Mouse (Mus musculus): ENCODE data around the gene Tmem159. TPM values are rescaled to one million over a fixed set of nuclear protein-coding genes. Genes with fewer than 3 reads are reported as not detected.

Tmem159 gene
- polyA plus RNA-seq, 1 experiment from 2014 or later = 49.6 TPM

DNA sequence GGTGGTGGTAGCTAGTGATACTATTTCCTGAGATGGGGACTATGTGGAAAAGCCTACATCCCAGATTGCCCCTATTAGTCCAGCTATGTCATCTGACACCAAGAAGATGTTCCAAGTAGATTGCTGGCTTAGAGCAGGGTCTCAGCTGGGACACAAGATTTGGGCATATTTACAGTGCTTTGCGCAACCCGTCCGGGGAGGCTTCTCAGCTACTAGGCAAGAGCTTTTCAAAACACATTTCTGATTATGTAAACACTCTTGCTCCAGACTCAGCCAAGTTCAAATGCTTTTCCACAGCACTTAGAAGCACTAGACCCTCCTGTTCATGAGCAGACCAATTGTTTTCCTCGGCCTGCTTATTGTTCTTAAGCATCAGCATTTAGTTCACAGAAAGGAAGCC is 21.6 kb downstream of the Tmem159 start:
- H3K4me2 ChIP-seq (ENCODE audit: low read depth, low read length) = no peak overlapping the region
- no peak overlapping the region for H3K4me3 ChIP-seq (ENCODE audit: low read length)
- peaks cover 21% of the 10 kb centered on the region for H3K4me1 ChIP-seq (replicated peaks; ENCODE audit: control insufficient read depth, insufficient read depth, low read length)
- H3K27me3 ChIP-seq (ENCODE audit: control insufficient read depth, insufficient read depth, low read depth, low read length) = no peaks in the 10 kb centered on the region
- H3K27ac ChIP-seq (ENCODE audit: low read length) = peak overlapping the region; percentile 89
- 23% methylated on average over 4 of the region's 4 CpGs for WGBS
- H3K36me3 ChIP-seq (ENCODE audit: control insufficient read depth, insufficient read depth, low read length) = peaks cover 7% of the 10 kb centered on the region
- H3K9ac ChIP-seq (ENCODE audit: low read length) = no peak overlapping the region
- peak; percentile 88 for ATAC-seq (ENCODE audit: low read depth)
- H3K9me3 ChIP-seq (ENCODE audit: control insufficient read depth, low read length) = no peaks in the 10 kb centered on the region

DNA sequence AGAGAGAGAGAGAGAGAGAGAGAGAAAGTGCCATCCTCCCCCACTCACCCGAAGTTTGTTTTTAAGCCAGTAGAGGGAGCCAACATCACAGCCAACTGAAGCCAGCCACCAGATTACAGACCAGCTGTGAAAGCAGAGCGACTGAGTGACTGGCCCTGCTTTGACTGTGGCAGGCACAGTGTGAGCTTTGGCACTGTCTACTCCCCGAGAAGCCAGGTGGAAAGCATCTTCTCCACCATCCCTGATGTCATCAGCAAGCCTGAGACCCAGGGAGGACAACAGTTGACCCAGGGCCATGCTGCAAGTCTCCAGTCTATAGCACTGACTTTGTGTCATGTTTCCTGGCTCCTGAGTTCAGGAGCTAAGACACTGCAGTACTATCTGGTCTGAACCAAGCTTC is 22.7 kb downstream of the Tmem159 start:
- 0% methylated on average over 3 of the region's 3 CpGs for WGBS
- ATAC-seq (ENCODE audit: low read depth) = peak; percentile 88
- H3K9ac ChIP-seq (ENCODE audit: low read length) = no peak overlapping the region

GRCm38 (mm10) chr7:120126976-120127685 is 25.0 kb downstream of the Tmem159 start:
- 41% methylated on average over 5 of the region's 5 CpGs for whole genome bisulfite sequencing
- ATAC-seq (ENCODE audit: low read depth) = no peak
- no peaks in the 10 kb centered on the region for H3K27me3 ChIP-seq (ENCODE audit: control insufficient read depth, insufficient read depth, low read depth, low read length)
- H3K9ac ChIP-seq (ENCODE audit: low read length) = no peak overlapping the region
- H3K27ac ChIP-seq (ENCODE audit: low read length) = no peak overlapping the region
- H3K4me3 ChIP-seq (ENCODE audit: low read length) = no peak overlapping the region
- peaks cover 22% of the 10 kb centered on the region for H3K4me1 ChIP-seq (replicated peaks; ENCODE audit: control insufficient read depth, insufficient read depth, low read length)
- H3K9me3 ChIP-seq (ENCODE audit: control insufficient read depth, low read length) = no peaks in the 10 kb centered on the region
- no peaks in the 10 kb centered on the region for H3K36me3 ChIP-seq (ENCODE audit: control insufficient read depth, insufficient read depth, low read length)
- no peak overlapping the region for H3K4me2 ChIP-seq (ENCODE audit: low read depth, low read length)

More for the DNA sequence above, 22.7 kb downstream of the Tmem159 start:
- Histone ChIP-seq H3K36me3 (ENCODE audit: control insufficient read depth, insufficient read depth, low read length) (peaks cover 7% of the 10 kb centered on the region), H3K9me3 (ENCODE audit: control insufficient read depth, low read length) (no peaks in the 10 kb centered on the region), H3K27me3 (ENCODE audit: control insufficient read depth, insufficient read depth, low read depth, low read length) (no peaks in the 10 kb centered on the region), H3K4me3 (ENCODE audit: low read length) (no peak overlapping the region), H3K4me2 (ENCODE audit: low read depth, low read length) (no peak overlapping the region), H3K4me1 (replicated peaks; ENCODE audit: control insufficient read depth, insufficient read depth, low read length) (peaks cover 22% of the 10 kb centered on the region), H3K27ac (ENCODE audit: low read length) (peak overlapping the region; percentile 68)

DNA sequence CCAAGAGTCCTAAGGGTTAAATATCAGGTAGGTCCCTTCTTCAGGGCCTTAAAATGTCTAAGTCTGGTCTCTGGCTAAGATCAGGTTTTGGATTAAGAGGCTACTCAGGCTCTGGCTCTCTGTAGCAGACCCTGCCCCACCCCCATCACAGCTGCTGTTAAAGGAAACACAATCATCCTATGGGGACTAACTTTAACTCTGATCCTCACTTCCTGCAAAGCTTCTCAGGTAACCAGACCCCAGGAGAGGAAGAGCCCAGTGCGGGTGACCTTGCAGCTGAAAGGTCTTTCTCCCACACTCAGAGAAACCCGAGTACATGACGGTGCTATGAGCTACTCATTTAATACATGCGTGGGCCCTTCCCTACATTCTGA is 25.5 kb downstream of the Tmem159 start:
- H3K9ac ChIP-seq (ENCODE audit: low read length) = no peak overlapping the region
- no peak for ATAC-seq (ENCODE audit: low read depth)
- no peak overlapping the region for H3K4me3 ChIP-seq (ENCODE audit: low read length)
- H3K36me3 ChIP-seq (ENCODE audit: control insufficient read depth, insufficient read depth, low read length) = no peaks in the 10 kb centered on the region
- WGBS = 49% methylated on average over 4 of the region's 4 CpGs
- no peak overlapping the region for H3K4me2 ChIP-seq (ENCODE audit: low read depth, low read length)
- peaks cover 22% of the 10 kb centered on the region for H3K4me1 ChIP-seq (replicated peaks; ENCODE audit: control insufficient read depth, insufficient read depth, low read length)
- no peak overlapping the region for H3K27ac ChIP-seq (ENCODE audit: low read length)
- H3K27me3 ChIP-seq (ENCODE audit: control insufficient read depth, insufficient read depth, low read depth, low read length) = no peaks in the 10 kb centered on the region
- no peaks in the 10 kb centered on the region for H3K9me3 ChIP-seq (ENCODE audit: control insufficient read depth, low read length)

DNA sequence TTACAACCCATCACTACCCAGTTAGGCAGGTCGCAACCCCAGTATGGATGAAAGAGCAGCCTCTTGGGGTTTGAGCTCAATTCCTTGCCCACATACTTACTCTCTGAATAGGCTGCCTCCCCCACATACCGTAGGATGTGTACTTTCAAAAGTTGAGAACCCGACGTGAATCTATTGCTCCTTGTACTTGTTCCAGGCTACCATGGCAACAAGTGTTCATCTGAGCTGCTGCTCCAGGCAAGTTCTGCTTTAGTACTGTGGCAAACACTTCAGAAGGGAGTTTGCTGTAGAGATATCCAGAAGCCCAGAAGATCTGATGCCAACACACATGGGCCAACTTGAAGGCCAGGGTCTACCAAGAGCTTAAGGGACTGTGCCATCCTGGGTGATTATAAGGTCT is 26.8 kb downstream of the Tmem159 start:
- H3K9ac ChIP-seq (ENCODE audit: low read length) = no peak overlapping the region
- H3K27me3 ChIP-seq (ENCODE audit: control insufficient read depth, insufficient read depth, low read depth, low read length) = no peaks in the 10 kb centered on the region
- no peaks in the 10 kb centered on the region for H3K36me3 ChIP-seq (ENCODE audit: control insufficient read depth, insufficient read depth, low read length)
- no peak overlapping the region for H3K4me2 ChIP-seq (ENCODE audit: low read depth, low read length)
- peaks cover 18% of the 10 kb centered on the region for H3K4me1 ChIP-seq (replicated peaks; ENCODE audit: control insufficient read depth, insufficient read depth, low read length)
- H3K4me3 ChIP-seq (ENCODE audit: low read length) = no peak overlapping the region
- ATAC-seq (ENCODE audit: low read depth) = peak; percentile 66
- H3K27ac ChIP-seq (ENCODE audit: low read length) = 0 out of 2 replicates have a peak overlapping the region, but pooled peaks have one; percentile 18
- H3K9me3 ChIP-seq (ENCODE audit: control insufficient read depth, low read length) = no peaks in the 10 kb centered on the region
- WGBS = 51% methylated on average over 4 of the region's 4 CpGs

DNA sequence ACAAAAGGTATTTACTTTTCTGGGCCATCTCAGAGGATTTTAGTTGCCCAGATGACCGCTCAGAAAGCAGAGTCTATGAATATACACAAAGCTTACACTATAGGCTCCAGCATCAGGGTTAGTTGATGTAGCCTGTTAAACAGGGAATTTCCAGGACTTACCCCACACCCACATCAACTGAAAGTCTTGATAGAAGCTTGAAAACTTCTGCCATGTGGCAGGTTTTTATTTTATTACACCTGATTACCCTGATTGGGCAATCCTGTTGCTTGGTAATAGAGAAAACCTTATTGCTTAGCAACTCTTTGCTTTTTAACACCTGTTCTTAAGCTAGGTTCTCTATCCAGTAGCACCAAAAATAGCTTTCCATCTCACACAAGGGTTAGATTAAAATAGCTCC is 40.6 kb downstream of the Tmem159 start:
- Histone ChIP-seq H3K36me3 (ENCODE audit: control insufficient read depth, insufficient read depth, low read length) (no peaks in the 10 kb centered on the region), H3K9ac (ENCODE audit: low read length) (no peak overlapping the region), H3K4me1 (replicated peaks; ENCODE audit: control insufficient read depth, insufficient read depth, low read length) (no peaks in the 10 kb centered on the region), H3K27me3 (ENCODE audit: control insufficient read depth, insufficient read depth, low read depth, low read length) (no peaks in the 10 kb centered on the region), H3K4me2 (ENCODE audit: low read depth, low read length) (no peak overlapping the region), H3K4me3 (ENCODE audit: low read length) (no peak overlapping the region), H3K9me3 (ENCODE audit: control insufficient read depth, low read length) (no peaks in the 10 kb centered on the region), H3K27ac (ENCODE audit: low read length) (no peak overlapping the region)
- no peak for ATAC-seq (ENCODE audit: low read depth)
- 81% methylated on average over 1 of the region's 1 CpGs for WGBS

- no peak for ATAC-seq (ENCODE audit: low read depth)
- 65% methylated on average over 9 of the region's 9 CpGs for WGBS
- H3K9ac ChIP-seq (ENCODE audit: low read length) = no peak within 1 kb of the TSS
- H3K27ac ChIP-seq (ENCODE audit: low read length) = no peak within 1 kb of the TSS
- H3K4me1 ChIP-seq (replicated peaks; ENCODE audit: control insufficient read depth, insufficient read depth, low read length) = no peaks in the 10 kb centered on the region
- no peak within 1 kb of the TSS for H3K4me3 ChIP-seq (ENCODE audit: low read length)
- H3K4me2 ChIP-seq (ENCODE audit: low read depth, low read length) = no peak within 1 kb of the TSS
- no peaks in the 10 kb centered on the region for H3K36me3 ChIP-seq (ENCODE audit: control insufficient read depth, insufficient read depth, low read length)
- no peaks in the 10 kb centered on the region for H3K27me3 ChIP-seq (ENCODE audit: control insufficient read depth, insufficient read depth, low read depth, low read length)
- H3K9me3 ChIP-seq (ENCODE audit: control insufficient read depth, low read length) = no peaks in the 10 kb centered on the region
Measured at GRCm38 (mm10) chr7:120145191-120145590, 43.0 kb downstream of the Tmem159 start, which contains the start of gene Zp2. Gene Zp2, minus strand, starts transcription at chr7:120145291.

DNA sequence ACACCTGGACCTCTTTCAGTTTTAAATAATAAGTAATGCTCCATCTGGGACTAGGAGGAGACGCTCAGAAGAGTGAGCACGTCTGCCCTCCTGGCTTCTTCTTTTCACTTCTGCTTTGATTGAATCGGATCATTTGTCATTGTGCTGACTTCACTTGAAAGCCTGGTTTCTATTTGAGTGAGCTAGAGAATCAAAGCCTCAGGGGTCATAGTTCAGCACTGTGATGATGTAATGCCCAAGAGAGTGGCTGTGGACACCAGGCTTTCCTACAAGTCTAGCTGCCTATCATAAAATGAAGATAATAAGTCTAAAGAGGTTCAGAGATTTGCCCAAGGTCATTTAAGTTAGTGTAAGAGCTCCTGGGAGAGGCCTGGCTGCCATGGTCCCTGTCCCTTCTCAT is 48.1 kb downstream of the Tmem159 start:
- Histone ChIP-seq H3K4me3 (ENCODE audit: low read length) (no peak overlapping the region), H3K9me3 (ENCODE audit: control insufficient read depth, low read length) (no peaks in the 10 kb centered on the region), H3K4me1 (replicated peaks; ENCODE audit: control insufficient read depth, insufficient read depth, low read length) (no peaks in the 10 kb centered on the region), H3K4me2 (ENCODE audit: low read depth, low read length) (no peak overlapping the region), H3K36me3 (ENCODE audit: control insufficient read depth, insufficient read depth, low read length) (no peaks in the 10 kb centered on the region), H3K9ac (ENCODE audit: low read length) (no peak overlapping the region), H3K27ac (ENCODE audit: low read length) (no peak overlapping the region), H3K27me3 (ENCODE audit: control insufficient read depth, insufficient read depth, low read depth, low read length) (no peaks in the 10 kb centered on the region)
- 21% methylated on average over 3 of the region's 3 CpGs for WGBS
- ATAC-seq (ENCODE audit: low read depth) = no peak

- no peak overlapping the region for H3K9ac ChIP-seq (ENCODE audit: low read length)
- no peak overlapping the region for H3K27ac ChIP-seq (ENCODE audit: low read length)
- no peak overlapping the region for H3K4me2 ChIP-seq (ENCODE audit: low read depth, low read length)
- H3K27me3 ChIP-seq (ENCODE audit: control insufficient read depth, insufficient read depth, low read depth, low read length) = no peaks in the 10 kb centered on the region
- no peaks in the 10 kb centered on the region for H3K9me3 ChIP-seq (ENCODE audit: control insufficient read depth, low read length)
- H3K36me3 ChIP-seq (ENCODE audit: control insufficient read depth, insufficient read depth, low read length) = no peaks in the 10 kb centered on the region
- 82% methylated on average over 2 of the region's 2 CpGs for WGBS
- no peaks in the 10 kb centered on the region for H3K4me1 ChIP-seq (replicated peaks; ENCODE audit: control insufficient read depth, insufficient read depth, low read length)
- H3K4me3 ChIP-seq (ENCODE audit: low read length) = no peak overlapping the region
- ATAC-seq (ENCODE audit: low read depth) = no peak
Measured at GRCm38 (mm10) chr7:120150898-120151297, 48.7 kb downstream of the Tmem159 start.
